Mouse (Mus musculus) MN1 (cell line): ENCODE measurements around the gene Spg21.

ENCODE experiments used
- DNase-seq: peaks from one replicate; pipeline ENCODE4 v3.0.0-alpha.2; 2016; ENCODE audit warnings: low spot score

Gene Spg21

GRCm38 (mm10) chr9:65460732-65461442 is at the start of gene Spg21:
Spg21 (plus strand) TSS chr9:65460947.
- peak; percentile 95 for DNase-seq

- DNase-seq, result no peak
Measured at GRCm38 (mm10) chr9:65411326-65411725, 49.4 kb upstream of the Spg21 start.

GRCm38 (mm10) chr9:65417738-65418137 is 43.0 kb upstream of the Spg21 start:
- DNase-seq, result peak; percentile 42

GRCm38 (mm10) chr9:65419633-65420032 is 41.1 kb upstream of the Spg21 start:
- no peak for DNase-seq

- DNase-seq, result no peak
Measured at GRCm38 (mm10) chr9:65422760-65423501, 37.8 kb upstream of the Spg21 start, which contains the start of gene Slc51b. Slc51b (minus strand) TSS chr9:65422955.

- no peak for DNase-seq
Measured at GRCm38 (mm10) chr9:65424393-65424792, 36.4 kb upstream of the Spg21 start.

- no peak for DNase-seq
Measured at GRCm38 (mm10) chr9:65427511-65427910, 33.2 kb upstream of the Spg21 start.

GRCm38 (mm10) chr9:65428003-65428402 is 32.7 kb upstream of the Spg21 start:
- no peak for DNase-seq

- no peak for DNase-seq
Measured at GRCm38 (mm10) chr9:65430401-65430800, 30.3 kb upstream of the Spg21 start.

GRCm38 (mm10) chr9:65430921-65431320 is 29.8 kb upstream of the Spg21 start:
- DNase-seq, result no peak

GRCm38 (mm10) chr9:65432236-65432635 is 28.5 kb upstream of the Spg21 start:
- peak; percentile 84 for DNase-seq

GRCm38 (mm10) chr9:65434140-65434539 is 26.6 kb upstream of the Spg21 start:
- peak; percentile 34 for DNase-seq

GRCm38 (mm10) chr9:65435211-65435610 is 25.5 kb upstream of the Spg21 start:
- no peak for DNase-seq

- peak; percentile 95 for DNase-seq
Measured at GRCm38 (mm10) chr9:65435671-65436301, 25.0 kb upstream of the Spg21 start, which contains the start of gene Mtfmt. Mtfmt (plus strand) TSS chr9:65435782.

- DNase-seq, result no peak
Measured at GRCm38 (mm10) chr9:65444692-65445091, 16.1 kb upstream of the Spg21 start.

- DNase-seq, result no peak
Measured at GRCm38 (mm10) chr9:65447951-65448350, 12.8 kb upstream of the Spg21 start.

GRCm38 (mm10) chr9:65458975-65459374 is 1.8 kb upstream of the Spg21 start:
- no peak for DNase-seq

- DNase-seq, result no peak
Measured at GRCm38 (mm10) chr9:65460198-65460597, 549 bp upstream of the Spg21 start.

- no peak for DNase-seq
Measured at GRCm38 (mm10) chr9:65462544-65462943, 1.8 kb downstream of the Spg21 start.

GRCm38 (mm10) chr9:65464161-65464560 is 3.4 kb downstream of the Spg21 start:
- peak; percentile 24 for DNase-seq

GRCm38 (mm10) chr9:65465241-65465640 is 4.5 kb downstream of the Spg21 start:
- no peak for DNase-seq

GRCm38 (mm10) chr9:65467686-65468085 is 6.9 kb downstream of the Spg21 start:
- DNase-seq, result no peak

GRCm38 (mm10) chr9:65472769-65473168 is 12.0 kb downstream of the Spg21 start:
- DNase-seq, result no peak
